Mouse (Mus musculus) left cerebral cortex, adult 2 months (tissue): ENCODE results near the gene Rrad. TPM values are rescaled to one million over a fixed set of nuclear protein-coding genes. Genes with fewer than 3 reads are reported as not detected.
A peak's percentile ranks its signal among the peaks of the same experiment; 100 is the strongest.

ENCODE experiments used
- DNase-seq, 2 experiments: peaks; one replicate each; pipeline ENCODE4 v3.0.0; 2021 to 2022; ENCODE audit warnings: low spot score in 2 of 2, mixed read lengths in 1 of 2; ENCODE audit errors: extremely low spot score in 1 of 2
- H3K27ac ChIP-seq: fragments of 200-600 bp; 2 replicates; pipeline ENCODE4 v1.8.1; 2022
- H3K4me3 ChIP-seq: fragments of 200-600 bp; 2 replicates; pipeline ENCODE4 v1.8.1; 2022
- CTCF ChIP-seq: fragments of 200-600 bp; IDR thresholded peaks from 2 replicates; pipeline ENCODE4 v1.8.1; 2022; ENCODE audit warnings: antibody characterized with exemption, mild to moderate bottlenecking, moderate library complexity
- intact Hi-C: fragments of 180-260 bp; cut with DNase I; formaldehyde crosslinking; loops from one replicate; pipeline ENCODE4 v1.15.1; 2025
- total RNA-seq, 2 experiments: library from RNA; stranded (reverse); gene quantifications; 2 replicates each; pipeline ENCODE4 v1.2.3; 2021

The Rrad gene
- total RNA-seq, 2 experiments from 2014 or later: 4.0 to 4.4 TPM

DNA sequence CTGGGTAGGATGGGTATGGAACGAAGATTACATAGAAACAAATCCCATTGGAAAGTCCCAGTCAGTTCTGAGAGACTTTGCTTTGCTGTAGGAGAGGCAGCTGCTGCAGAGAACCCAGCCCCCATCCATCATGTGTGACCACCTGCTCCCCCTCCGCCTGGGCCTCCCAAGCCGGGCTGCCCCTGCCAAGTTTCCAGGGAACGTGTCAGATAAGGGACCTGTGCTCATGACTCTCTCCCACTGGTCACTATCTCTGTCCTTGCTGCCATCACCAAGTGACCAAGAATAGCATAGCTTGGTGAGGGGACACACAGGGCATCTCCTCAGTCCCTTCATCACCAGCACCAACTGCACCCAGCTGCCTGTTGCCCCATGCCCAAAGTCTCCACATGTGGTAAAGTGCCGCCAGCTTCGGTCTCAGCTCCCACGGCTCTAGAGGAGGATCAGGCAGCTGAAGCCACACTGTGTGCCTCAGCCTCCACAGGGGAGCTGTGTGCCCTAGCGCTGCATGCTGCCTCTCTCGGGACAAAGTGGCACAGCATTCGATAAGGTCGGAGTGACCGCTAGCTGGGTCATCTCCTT lies 20.9 kb downstream of the Rrad start:
- intact Hi-C loops: no loop called here
- no peak for TF ChIP-seq CTCF
- DNase-seq: no peak

DNA sequence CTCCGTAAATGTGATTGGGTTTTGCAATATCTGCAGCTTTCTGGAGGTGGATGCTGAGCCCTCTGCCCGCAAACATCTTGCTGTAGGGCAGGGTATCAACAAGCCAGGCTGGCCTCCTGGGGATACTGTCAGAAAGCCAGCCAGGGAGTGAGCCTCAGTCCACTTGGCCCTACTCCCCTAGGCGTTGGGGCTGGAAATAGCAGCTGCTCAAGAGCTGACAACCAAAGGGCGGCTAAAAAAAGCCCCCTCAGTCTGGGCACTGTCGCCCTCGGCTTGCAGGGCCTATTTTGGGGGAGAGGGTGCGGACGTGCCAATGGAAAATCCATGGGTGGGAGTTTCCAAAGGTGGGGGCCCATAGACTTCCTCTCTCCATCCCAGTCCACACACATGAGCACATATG lies 21.9 kb downstream of the Rrad start:
- intact Hi-C loops: no loop called here
- Histone ChIP-seq H3K4me3 (no peak overlapping the region), H3K27ac (no peak overlapping the region)
- no peak for TF ChIP-seq CTCF
- no peak for DNase-seq

More for the DNA sequence above, 20.9 kb downstream of the Rrad start:
- Histone ChIP-seq H3K4me3 (no peak overlapping the region), H3K27ac (no peak overlapping the region)

GRCm38 (mm10) chr8:104607944-104608343 lies 23.2 kb downstream of the Rrad start:
- intact Hi-C loops: no loop called here
- Histone ChIP-seq H3K27ac (no peak overlapping the region), H3K4me3 (no peak overlapping the region)
- no peak for DNase-seq
- no peak for TF ChIP-seq CTCF

GRCm38 (mm10) chr8:104606329-104606728 lies 24.8 kb downstream of the Rrad start:
- no peak for DNase-seq
- no peak for TF ChIP-seq CTCF
- intact Hi-C loops: no loop called here
- no peak overlapping the region for H3K4me3 ChIP-seq
- H3K27ac ChIP-seq: no peak overlapping the region

- intact Hi-C loops: loop anchor here (2.0 kb wide), 1 partner anchor 52 kb away; no protein-coding TSS in a partner anchor
- H3K27ac ChIP-seq: no peak overlapping the region
- H3K4me3 ChIP-seq: no peak overlapping the region
- no peak for TF ChIP-seq CTCF
- no peak for DNase-seq
Measured at GRCm38 (mm10) chr8:104603245-104603593, 27.9 kb downstream of the Rrad start.

DNA sequence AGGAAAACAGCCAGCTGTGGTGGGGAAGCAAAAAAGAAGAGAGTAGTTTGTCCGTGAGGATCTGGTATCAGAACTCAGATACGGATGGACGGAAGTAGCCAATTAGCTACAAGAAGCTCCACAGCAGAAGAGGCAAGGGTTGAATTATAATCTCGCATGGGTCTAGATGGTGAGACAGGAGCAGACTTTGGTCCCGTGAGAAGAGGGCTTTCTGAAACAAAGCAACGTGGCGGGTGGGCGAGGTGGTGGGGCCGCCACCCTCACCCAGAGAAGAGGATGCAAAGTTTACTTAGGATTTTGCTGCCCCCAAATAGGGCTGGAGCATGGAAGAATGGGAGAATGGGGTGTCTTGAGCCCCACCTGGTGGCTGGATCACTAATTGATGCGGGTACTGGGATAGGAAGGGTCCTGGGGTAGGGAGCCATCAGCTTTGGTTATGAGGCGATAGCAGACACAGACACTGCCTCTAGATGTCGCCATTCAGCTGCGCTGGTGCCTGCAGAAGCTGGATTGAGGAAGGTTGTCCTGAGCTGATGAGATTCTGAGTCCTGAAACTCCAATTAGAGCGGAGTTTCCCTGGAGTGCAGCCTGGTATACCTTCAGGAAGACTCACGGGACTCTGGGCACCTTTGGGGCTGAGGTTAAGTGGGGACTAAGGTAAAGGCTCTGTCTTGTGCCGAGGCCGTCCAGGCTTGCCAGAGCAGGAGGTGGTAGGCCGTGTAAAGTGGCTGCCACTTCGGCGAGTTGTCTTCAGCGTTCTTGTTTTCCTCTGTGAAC lies 28.5 kb downstream of the Rrad start:
- Histone ChIP-seq H3K4me3 (no peak overlapping the region), H3K27ac (no peak overlapping the region)
- peak; percentile 96 for TF ChIP-seq CTCF
- DNase-seq: peak; percentile 81 to 83
- intact Hi-C loops: loop anchor here (2.0 kb wide), 1 partner anchor 52 kb away; no protein-coding TSS in a partner anchor

DNA sequence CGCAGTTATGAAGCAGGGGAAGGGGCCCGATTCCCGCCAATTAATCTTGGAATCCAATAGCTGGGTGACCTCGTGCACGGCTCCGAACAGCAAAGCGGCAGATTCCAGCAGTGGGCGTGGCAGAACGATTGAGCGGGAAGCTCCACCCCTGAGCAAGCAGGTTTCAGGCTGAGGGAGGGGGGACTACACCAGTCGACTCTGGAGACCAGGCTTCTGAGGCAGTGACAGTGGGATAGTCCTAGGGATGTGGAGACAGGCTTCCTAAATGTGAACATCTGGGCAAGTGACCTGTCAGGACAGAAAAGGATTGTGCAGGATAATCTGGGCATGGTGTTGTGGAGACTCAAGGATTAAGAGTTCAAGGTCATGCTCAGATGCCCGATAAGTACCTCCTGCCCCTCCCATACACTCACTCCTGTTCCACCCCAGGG lies 29.2 kb downstream of the Rrad start:
- TF ChIP-seq CTCF: no peak
- intact Hi-C loops: loop anchor here (2.0 kb wide), 1 partner anchor 53 kb away; no protein-coding TSS in a partner anchor
- DNase-seq: no peak
- no peak overlapping the region for H3K4me3 ChIP-seq
- H3K27ac ChIP-seq: no peak overlapping the region

DNA sequence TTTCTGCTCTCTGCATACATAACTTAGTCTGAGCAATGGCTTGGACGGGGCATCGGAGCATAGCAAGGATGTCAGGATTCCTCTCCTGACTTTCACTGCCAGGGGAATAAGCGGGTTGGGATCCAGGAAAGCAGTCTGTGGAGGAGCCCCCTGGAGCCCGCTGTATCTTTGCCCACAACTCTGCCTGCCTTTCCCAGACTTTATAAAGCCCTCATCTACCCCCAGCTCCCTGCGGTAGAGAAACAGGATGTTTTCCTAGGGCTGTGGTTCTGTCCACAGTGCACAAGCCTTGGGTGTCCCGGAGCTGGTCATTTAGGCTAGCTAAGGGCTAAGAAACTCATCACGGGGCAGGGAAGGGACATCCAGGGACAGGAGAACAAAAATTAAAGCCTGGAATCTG lies 29.7 kb downstream of the Rrad start:
- intact Hi-C loops: no loop called here
- no peak for DNase-seq
- Histone ChIP-seq H3K4me3 (no peak overlapping the region), H3K27ac (no peak overlapping the region)
- no peak for TF ChIP-seq CTCF

GRCm38 (mm10) chr8:104598496-104598895 lies 32.6 kb downstream of the Rrad start:
- intact Hi-C loops: no loop called here
- Histone ChIP-seq H3K27ac (no peak overlapping the region), H3K4me3 (no peak overlapping the region)
- TF ChIP-seq CTCF: no peak
- DNase-seq: no peak

DNA sequence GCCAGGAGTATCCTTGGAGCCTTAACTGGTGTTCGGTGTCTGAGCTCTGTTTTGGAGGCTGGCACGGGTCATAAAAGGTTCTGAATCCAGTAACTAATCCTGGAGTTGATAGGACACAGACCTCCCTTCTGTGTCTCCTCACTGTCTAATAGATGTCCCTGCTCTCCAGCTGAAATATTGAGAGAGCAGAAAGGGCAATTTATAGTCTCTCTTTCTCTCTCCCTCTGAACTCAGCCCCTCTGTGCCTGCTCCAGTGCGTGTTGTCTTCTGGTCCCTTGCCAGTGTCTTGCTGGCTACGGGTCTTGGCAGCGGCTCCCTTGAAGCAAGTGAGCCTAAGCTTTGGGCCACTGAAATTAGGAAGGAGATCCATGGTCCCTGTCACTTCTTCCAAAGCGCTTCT lies 33.5 kb downstream of the Rrad start:
- intact Hi-C loops: no loop called here

DNA sequence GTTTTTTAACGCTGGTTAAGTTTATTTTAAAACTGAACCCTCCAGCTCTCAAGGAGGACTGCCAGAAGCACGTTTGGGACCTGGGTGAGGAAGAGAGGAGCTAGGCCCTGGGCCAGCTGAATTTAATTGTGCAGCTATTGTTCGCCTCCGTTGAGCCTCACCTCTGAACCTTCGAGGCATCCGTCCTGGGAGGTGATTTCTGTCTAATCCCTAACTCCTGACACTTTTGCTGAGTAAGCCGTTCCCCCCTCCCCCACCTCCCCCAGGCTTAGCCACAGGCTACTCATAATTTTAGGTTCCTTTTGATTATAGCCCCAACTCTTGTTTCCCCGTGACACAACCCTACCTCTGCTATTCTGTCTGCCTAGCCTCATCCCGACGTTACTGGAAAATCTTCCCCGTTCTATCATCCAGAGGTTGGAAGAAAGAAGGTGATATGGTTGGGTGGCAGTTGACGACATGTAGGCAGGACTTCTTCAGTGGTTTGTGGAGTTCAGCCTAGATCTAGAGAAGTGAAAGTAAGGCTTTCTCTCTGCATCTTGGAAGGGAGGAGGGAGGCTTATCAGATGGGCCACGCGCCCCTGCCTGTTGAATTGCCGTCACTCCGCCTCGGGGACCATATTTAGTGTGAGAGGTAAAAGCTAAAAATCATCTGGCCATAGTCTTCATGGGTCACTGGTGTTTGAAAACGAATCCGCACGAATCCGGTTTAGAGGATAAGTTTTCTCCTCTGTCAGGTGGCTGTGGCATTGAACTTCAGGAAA lies 35.2 kb downstream of the Rrad start:
- H3K4me3 ChIP-seq: no peak overlapping the region
- intact Hi-C loops: no loop called here
- no peak for DNase-seq
- no peak overlapping the region for H3K27ac ChIP-seq
- no peak for TF ChIP-seq CTCF

More for the DNA sequence above, 33.5 kb downstream of the Rrad start:
- H3K4me3 ChIP-seq: no peak overlapping the region
- no peak for TF ChIP-seq CTCF
- H3K27ac ChIP-seq: no peak overlapping the region; the same call in 1 of the 2 replicates
- no peak for DNase-seq
